Mouse (Mus musculus) brown adipose tissue, adult 24 weeks (tissue): ENCODE measurements around the gene Mast1. TPM values are rescaled to one million over a fixed set of nuclear protein-coding genes. Genes with fewer than 3 reads are reported as not detected.
"Not testable (repeated sequence)": the region's sequence is repeated elsewhere in the genome, so short reads cannot be mapped to it uniquely, and the experiment has no call there.

Source experiments
- H3K27ac ChIP-seq: fragments of 200-500 bp; replicated peaks from 2 replicates; pipeline ENCODE4 v1.5.1; 2012; ENCODE audit warnings: low read depth, mild to moderate bottlenecking, low read length
- H3K4me1 ChIP-seq: fragments of 200-500 bp; 2 replicates; pipeline ENCODE4 v1.6.1; 2012; ENCODE audit warnings: low read length, mixed read lengths; ENCODE audit not compliant: control insufficient read depth, insufficient read depth, insufficient read length
- H3K4me3 ChIP-seq: fragments of 200-500 bp; 2 replicates; pipeline ENCODE4 v1.5.1; 2012; ENCODE audit warnings: low read depth, mild to moderate bottlenecking, low read length, moderate library complexity; ENCODE audit not compliant: insufficient read depth
- polyA plus RNA-seq: library from polyadenylated mRNA; stranded (reverse); fragments of >200 nt; gene quantifications from 2 replicates; pipeline ENCODE4 v1.2.4, GENCODE M21; 2012; ENCODE audit not compliant: missing spikeins, insufficient read depth, insufficient read length

The Mast1 gene
- polyA plus RNA-seq, 1 experiment: not detected

- Histone ChIP-seq H3K27ac (no peak overlapping the region), H3K4me3 (peak overlapping the region; percentile 62), H3K4me1 (peaks cover 9% of the 10 kb centered on the region)
These were observed 24.2 kb downstream of the Mast1 start for GRCm38 (mm10) chr8:84912895-84913501.

GRCm38 (mm10) chr8:84912391-84912790 lies 24.8 kb downstream of the Mast1 start:
- Histone ChIP-seq H3K4me3 (peak overlapping the region; percentile 62), H3K27ac (no peak overlapping the region), H3K4me1 (peaks cover 9% of the 10 kb centered on the region)

GRCm38 (mm10) chr8:84911854-84912253 lies 25.3 kb downstream of the Mast1 start:
- Histone ChIP-seq H3K4me1 (peaks cover 9% of the 10 kb centered on the region), H3K4me3 (no peak overlapping the region), H3K27ac (no peak overlapping the region)

GRCm38 (mm10) chr8:84910551-84910950 lies 26.6 kb downstream of the Mast1 start:
- Histone ChIP-seq H3K4me1 (peaks cover 9% of the 10 kb centered on the region), H3K27ac (no peak overlapping the region), H3K4me3 (no peak overlapping the region)

- H3K4me1 ChIP-seq: peaks cover 9% of the 10 kb centered on the region
- no peak overlapping the region for H3K27ac ChIP-seq
- H3K4me3 ChIP-seq: peak overlapping the region; percentile 85
These were observed 27.2 kb downstream of the Mast1 start for GRCm38 (mm10) chr8:84909949-84910348.

GRCm38 (mm10) chr8:84909162-84909767 lies 27.9 kb downstream of the Mast1 start:
- Histone ChIP-seq H3K4me1 (peaks cover 9% of the 10 kb centered on the region), H3K4me3 (peak overlapping the region; percentile 85), H3K27ac (no peak overlapping the region)

- peaks cover 9% of the 10 kb centered on the region for H3K4me1 ChIP-seq
- peak within 1 kb of the TSS; percentile 61 for H3K27ac ChIP-seq
- H3K4me3 ChIP-seq: peak within 1 kb of the TSS; percentile 85
These were observed 28.6 kb downstream of the Mast1 start, which contains the start of gene Dnase2a for GRCm38 (mm10) chr8:84908421-84909161. Dnase2a (plus strand) TSS chr8:84908560.

GRCm38 (mm10) chr8:84907979-84908378 lies 29.2 kb downstream of the Mast1 start:
- H3K4me1 ChIP-seq, H3K27ac ChIP-seq: not testable (repeated sequence)
- peak overlapping the region; percentile 50 for H3K4me3 ChIP-seq

- no peak overlapping the region for H3K27ac ChIP-seq
- peaks cover 5% of the 10 kb centered on the region for H3K4me1 ChIP-seq
- H3K4me3 ChIP-seq: no peak overlapping the region
These were observed 29.7 kb downstream of the Mast1 start for GRCm38 (mm10) chr8:84907493-84907892.

GRCm38 (mm10) chr8:84907037-84907436 lies 30.1 kb downstream of the Mast1 start:
- Histone ChIP-seq H3K4me1 (peaks cover 5% of the 10 kb centered on the region), H3K27ac (no peak overlapping the region), H3K4me3 (no peak overlapping the region)

GRCm38 (mm10) chr8:84904351-84904750 lies 32.8 kb downstream of the Mast1 start:
- Histone ChIP-seq H3K4me1 (peaks cover 4% of the 10 kb centered on the region), H3K27ac (no peak overlapping the region), H3K4me3 (no peak overlapping the region)

GRCm38 (mm10) chr8:84902920-84903661 lies 34.1 kb downstream of the Mast1 start:
- Histone ChIP-seq H3K4me3 (peak overlapping the region; percentile 63), H3K27ac (no peak overlapping the region), H3K4me1 (no peaks in the 10 kb centered on the region)

GRCm38 (mm10) chr8:84902367-84902919 lies 34.7 kb downstream of the Mast1 start:
- H3K27ac ChIP-seq: no peak overlapping the region

GRCm38 (mm10) chr8:84901752-84902151 lies 35.4 kb downstream of the Mast1 start, which contains the start of gene Klf1:
Klf1 (plus strand) TSS chr8:84901928.
- no peaks in the 10 kb centered on the region for H3K4me1 ChIP-seq
- peak within 1 kb of the TSS; percentile 63 for H3K4me3 ChIP-seq
- H3K27ac ChIP-seq: no peak within 1 kb of the TSS

More at GRCm38 (mm10) chr8:84902367-84902919, 34.7 kb downstream of the Mast1 start:
- peak overlapping the region; percentile 63 for H3K4me3 ChIP-seq
- no peaks in the 10 kb centered on the region for H3K4me1 ChIP-seq

- Histone ChIP-seq H3K4me1 (no peaks in the 10 kb centered on the region), H3K27ac (no peak overlapping the region), H3K4me3 (no peak overlapping the region)
These were observed 36.1 kb downstream of the Mast1 start for GRCm38 (mm10) chr8:84901071-84901470.
